Mouse (Mus musculus): Measurements from ENCODE around the gene Gm10666.
"Not testable (repeated sequence)": the region's sequence is repeated elsewhere in the genome, so short reads cannot be mapped to it uniquely, and the experiment has no call there.

Gm10666 gene

DNA sequence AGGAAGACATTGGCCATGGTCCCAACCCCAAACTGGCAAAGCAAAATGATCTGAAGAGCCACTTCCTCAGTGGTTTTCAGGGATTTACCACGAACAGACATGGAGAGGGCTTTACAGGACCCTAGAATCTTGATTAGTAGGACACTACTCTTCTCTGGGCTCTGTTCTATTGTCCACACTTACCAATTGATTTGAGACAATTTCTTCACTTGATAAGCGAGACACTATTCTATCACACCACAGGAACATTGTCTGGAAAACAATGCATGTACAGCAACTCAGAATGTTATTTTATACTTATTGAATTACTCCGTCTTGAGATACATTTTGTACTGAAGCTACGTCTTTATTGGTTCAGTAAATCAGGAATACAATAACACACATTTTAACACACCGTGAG lies at the start of gene Gm10666:
Gm10666 (minus strand) TSS at position 101 of the 400 bp plus-strand sequence.
- not testable (repeated sequence) for DNase-seq

DNA sequence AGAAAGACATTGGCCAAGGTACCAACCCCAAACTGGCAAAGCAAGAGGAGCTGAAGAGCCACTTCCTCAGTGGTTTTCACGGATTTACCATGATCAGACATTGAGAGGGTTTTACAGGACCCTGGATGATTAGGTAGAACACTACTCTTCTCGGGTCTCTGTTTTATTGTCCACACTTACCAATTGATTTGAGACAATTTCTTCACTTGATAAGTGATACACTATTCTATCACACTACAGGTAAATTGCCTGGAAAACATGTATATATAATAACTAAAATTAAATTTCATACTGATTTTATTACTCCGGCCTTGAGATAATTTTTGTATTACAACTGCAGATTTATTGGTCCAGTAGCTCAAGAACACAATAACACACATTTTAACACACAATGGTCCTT lies 29.4 kb upstream of the Gm10666 start, which contains the start of gene Vmn1r142:
Vmn1r142 (minus strand) TSS at position 101 of the 400 bp plus-strand sequence.
- DNase-seq: not testable (repeated sequence)

DNA sequence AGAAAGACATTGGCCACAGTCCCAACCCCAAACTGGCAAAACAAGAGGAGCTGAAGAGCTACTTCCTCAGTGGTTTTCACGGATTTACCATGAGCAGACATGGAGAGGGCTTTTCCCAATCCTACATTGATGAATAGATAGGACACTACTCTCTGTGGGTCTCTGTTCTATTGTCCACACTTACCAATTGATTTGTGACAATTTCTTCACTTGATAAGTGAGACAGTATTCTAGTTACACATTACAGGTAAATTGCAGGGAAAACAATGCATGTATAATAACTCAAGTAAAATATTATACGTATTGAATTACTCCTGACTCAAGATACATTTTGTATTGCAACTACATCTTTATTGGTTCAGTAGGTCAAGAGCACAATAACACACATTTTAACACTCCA lies 16.4 kb downstream of the Gm10666 start, which contains the start of gene Gm16451:
Gm16451 (minus strand) TSS at position 101 of the 400 bp plus-strand sequence.
- not testable (repeated sequence) for DNase-seq
